Mouse (Mus musculus): ENCODE data around the gene Trmt10c. TPM values are rescaled to one million over a fixed set of nuclear protein-coding genes. Genes with fewer than 3 reads are reported as not detected.
"Not testable (repeated sequence)": the region's sequence is repeated elsewhere in the genome, so short reads cannot be mapped to it uniquely, and the experiment has no call there.

Trmt10c gene
- polyA plus RNA-seq, 1 experiment = 7.3 TPM

DNA sequence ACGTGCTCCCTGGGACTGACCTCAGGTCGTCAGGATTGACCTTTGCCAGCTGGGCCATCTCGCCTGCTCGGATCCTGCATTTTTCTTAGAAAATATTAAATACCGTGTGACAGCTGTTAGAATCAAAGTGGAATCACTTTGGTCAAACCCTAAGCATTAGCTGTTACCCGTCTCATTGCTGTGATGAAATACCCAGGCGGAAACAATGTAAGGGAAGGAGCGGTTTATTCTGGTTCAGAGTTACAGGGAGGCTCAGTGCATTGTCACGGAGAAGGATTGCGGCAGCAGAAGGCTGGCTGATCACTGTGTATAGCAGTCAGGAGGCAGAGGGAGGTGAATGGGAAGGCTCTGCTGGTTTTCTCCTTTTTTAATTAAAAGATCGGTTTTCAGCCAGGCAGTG, 25.4 kb upstream of the Trmt10c start:
- no peak for DNase-seq
- no peak overlapping the region for H3K4me3 ChIP-seq (replicated peaks; ENCODE audit: insufficient read depth, low read depth, low read length)
- TF ChIP-seq CTCF (IDR thresholded peaks at IDR 0.05; ENCODE audit: borderline replicate concordance, insufficient read depth, low read depth, low read length) (no peak), POLR2A (IDR thresholded peaks at IDR 0.05; ENCODE audit: borderline replicate concordance, insufficient read depth, low read length) (no peak)
- H3K4me1 ChIP-seq (ENCODE audit: control insufficient read depth, insufficient read depth, low read length) = no peaks in the 10 kb centered on the region
- WGBS = 57% methylated on average over 11 of the region's 11 CpGs
- H3K27me3 ChIP-seq (ENCODE audit: control insufficient read depth, insufficient read depth, low read length) = no peaks in the 10 kb centered on the region
- H3K27ac ChIP-seq (ENCODE audit: insufficient read depth, low read length) = no peak overlapping the region

DNA sequence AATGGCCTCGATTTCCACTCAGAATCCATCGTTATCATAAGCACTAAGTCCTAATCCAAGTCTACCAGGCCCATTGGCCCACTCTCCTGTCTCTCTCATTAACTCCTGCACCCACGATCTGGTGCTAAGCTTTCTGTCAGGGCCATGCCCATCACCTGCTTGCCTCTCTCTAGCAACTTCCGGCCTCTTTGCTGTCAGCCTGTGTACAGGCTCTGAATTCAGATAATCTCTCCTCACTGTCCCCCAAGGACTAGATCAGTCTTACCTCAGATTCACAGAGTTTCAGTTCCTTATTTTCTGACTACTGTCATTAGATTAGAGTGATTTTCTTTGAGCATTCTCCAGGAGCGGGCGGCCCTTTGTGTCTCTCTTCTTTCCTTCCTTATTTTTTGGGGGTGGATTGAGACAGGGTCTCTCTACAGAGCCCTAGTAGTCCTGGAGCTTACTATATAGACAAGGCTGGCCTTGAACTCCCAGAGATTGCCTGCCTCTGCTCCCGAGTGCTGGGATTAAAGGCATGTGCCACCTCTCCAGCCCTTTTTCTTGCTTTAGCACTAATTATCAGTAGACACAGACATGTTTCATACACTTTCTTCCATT, 24.5 kb upstream of the Trmt10c start:
- TF ChIP-seq CTCF (IDR thresholded peaks at IDR 0.05; ENCODE audit: borderline replicate concordance, insufficient read depth, low read depth, low read length) (no peak), POLR2A (IDR thresholded peaks at IDR 0.05; ENCODE audit: borderline replicate concordance, insufficient read depth, low read length) (no peak)
- 74% methylated on average over 7 of the region's 7 CpGs for WGBS
- H3K4me1 ChIP-seq (ENCODE audit: control insufficient read depth, insufficient read depth, low read length) = no peaks in the 10 kb centered on the region
- no peaks in the 10 kb centered on the region for H3K27me3 ChIP-seq (ENCODE audit: control insufficient read depth, insufficient read depth, low read length)
- H3K4me3 ChIP-seq (replicated peaks; ENCODE audit: insufficient read depth, low read depth, low read length) = no peak overlapping the region
- DNase-seq = no peak
- no peak overlapping the region for H3K27ac ChIP-seq (ENCODE audit: insufficient read depth, low read length)

GRCm38 (mm10) chr16:56058151-56058550, 20.5 kb upstream of the Trmt10c start:
- no peak for DNase-seq
- H3K4me3 ChIP-seq (replicated peaks; ENCODE audit: insufficient read depth, low read depth, low read length) = no peak overlapping the region
- WGBS = 61% methylated on average over 10 of the region's 10 CpGs
- TF ChIP-seq POLR2A (IDR thresholded peaks at IDR 0.05; ENCODE audit: borderline replicate concordance, insufficient read depth, low read length) (no peak), CTCF (IDR thresholded peaks at IDR 0.05; ENCODE audit: borderline replicate concordance, insufficient read depth, low read depth, low read length) (no peak)
- H3K4me1 ChIP-seq (ENCODE audit: control insufficient read depth, insufficient read depth, low read length) = no peaks in the 10 kb centered on the region
- no peaks in the 10 kb centered on the region for H3K27me3 ChIP-seq (ENCODE audit: control insufficient read depth, insufficient read depth, low read length)
- no peak overlapping the region for H3K27ac ChIP-seq (ENCODE audit: insufficient read depth, low read length)

DNA sequence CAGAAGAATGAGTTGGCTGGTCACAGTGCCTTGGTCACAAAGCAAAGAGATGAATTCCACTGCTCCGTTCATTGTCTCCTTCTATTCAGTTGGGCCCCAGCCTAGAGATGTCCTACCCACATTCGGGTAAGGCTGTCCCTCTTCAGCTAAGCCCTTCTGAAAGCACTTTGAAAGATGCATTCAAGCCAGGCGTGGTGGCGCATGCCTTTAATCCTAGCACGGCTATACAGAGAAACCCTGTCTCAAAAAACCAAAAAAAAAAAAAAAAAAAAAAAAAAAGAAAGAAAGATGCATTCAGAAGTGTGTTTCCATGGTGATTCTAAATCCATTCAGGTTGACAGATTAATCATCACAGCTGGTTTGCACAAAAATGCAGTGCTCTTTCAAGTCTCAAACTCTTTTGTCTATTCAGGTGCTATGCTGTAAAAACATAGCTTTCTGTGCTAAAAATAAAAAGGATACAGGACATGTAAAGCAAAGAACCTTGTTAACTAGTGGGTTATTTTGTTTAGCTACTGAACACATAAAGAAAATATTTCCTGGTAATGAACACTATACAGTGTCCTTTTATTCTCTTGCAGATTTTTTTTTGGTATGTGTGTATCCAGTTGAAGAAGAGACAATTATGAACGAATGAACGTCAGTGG, 19.4 kb upstream of the Trmt10c start:
- 20% methylated on average over 7 of the region's 7 CpGs for WGBS
- no peaks in the 10 kb centered on the region for H3K27me3 ChIP-seq (ENCODE audit: control insufficient read depth, insufficient read depth, low read length)
- DNase-seq = no peak
- no peaks in the 10 kb centered on the region for H3K4me1 ChIP-seq (ENCODE audit: control insufficient read depth, insufficient read depth, low read length)
- TF ChIP-seq CTCF (IDR thresholded peaks at IDR 0.05; ENCODE audit: borderline replicate concordance, insufficient read depth, low read depth, low read length) (no peak), POLR2A (IDR thresholded peaks at IDR 0.05; ENCODE audit: borderline replicate concordance, insufficient read depth, low read length) (no peak)
- no peak overlapping the region for H3K27ac ChIP-seq (ENCODE audit: insufficient read depth, low read length)
- H3K4me3 ChIP-seq (replicated peaks; ENCODE audit: insufficient read depth, low read depth, low read length) = no peak overlapping the region

GRCm38 (mm10) chr16:56055911-56056310, 18.3 kb upstream of the Trmt10c start:
- TF ChIP-seq POLR2A (IDR thresholded peaks at IDR 0.05; ENCODE audit: borderline replicate concordance, insufficient read depth, low read length) = no peak
- TF ChIP-seq CTCF (IDR thresholded peaks at IDR 0.05; ENCODE audit: borderline replicate concordance, insufficient read depth, low read depth, low read length) = no peak
- Histone ChIP-seq H3K4me3 (replicated peaks; ENCODE audit: insufficient read depth, low read depth, low read length) (no peak overlapping the region), H3K4me1 (ENCODE audit: control insufficient read depth, insufficient read depth, low read length) (no peaks in the 10 kb centered on the region), H3K27me3 (ENCODE audit: control insufficient read depth, insufficient read depth, low read length) (no peaks in the 10 kb centered on the region), H3K27ac (ENCODE audit: insufficient read depth, low read length) (no peak overlapping the region)
- WGBS = 81% methylated on average over 3 of the region's 3 CpGs
- no peak for DNase-seq

DNA sequence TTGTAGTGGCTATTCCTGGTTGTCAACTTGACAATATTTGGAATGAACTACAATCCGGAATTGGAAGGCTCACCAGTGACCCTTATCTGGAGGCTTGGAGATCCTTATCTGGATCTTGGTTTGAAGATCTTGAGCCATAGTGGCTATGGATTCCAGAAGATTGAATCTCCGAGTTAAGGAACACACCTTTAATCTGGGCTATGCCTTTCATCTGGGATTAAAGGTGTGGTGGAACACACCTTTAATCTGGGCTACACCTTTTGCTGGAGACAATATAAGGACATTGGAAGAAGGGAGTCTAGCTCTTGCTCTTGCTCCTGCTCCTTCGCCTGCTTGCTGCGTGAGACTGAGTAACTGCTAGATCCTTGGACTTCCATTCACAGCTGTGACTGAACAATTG, 10.4 kb upstream of the Trmt10c start, which contains the start of gene Senp7:
Senp7 (plus strand) TSS at position 301 of the 400 bp plus-strand sequence.
- not testable (repeated sequence) for H3K4me1 ChIP-seq (ENCODE audit: control insufficient read depth, insufficient read depth, low read length); H3K4me3 ChIP-seq (replicated peaks; ENCODE audit: insufficient read depth, low read depth, low read length); DNase-seq; H3K27ac ChIP-seq (ENCODE audit: insufficient read depth, low read length); H3K27me3 ChIP-seq (ENCODE audit: control insufficient read depth, insufficient read depth, low read length)
- WGBS = no CpG with 5 or more reads among the region's 4 CpGs

GRCm38 (mm10) chr16:56038090-56038489, 471 bp upstream of the Trmt10c start:
- Histone ChIP-seq H3K27me3 (ENCODE audit: control insufficient read depth, insufficient read depth, low read length) (no peaks in the 10 kb centered on the region), H3K27ac (ENCODE audit: insufficient read depth, low read length) (peak overlapping the region; percentile 94), H3K4me1 (ENCODE audit: control insufficient read depth, insufficient read depth, low read length) (peaks cover 3% of the 10 kb centered on the region), H3K4me3 (replicated peaks; ENCODE audit: insufficient read depth, low read depth, low read length) (peak overlapping the region; percentile 91)
- WGBS = 28% methylated on average over 8 of the region's 8 CpGs
- no peak for DNase-seq
- TF ChIP-seq POLR2A (IDR thresholded peaks at IDR 0.05; ENCODE audit: borderline replicate concordance, insufficient read depth, low read length) (no peak), CTCF (IDR thresholded peaks at IDR 0.05; ENCODE audit: borderline replicate concordance, insufficient read depth, low read depth, low read length) (no peak)

GRCm38 (mm10) chr16:56036501-56036900, 1.1 kb downstream of the Trmt10c start:
- DNase-seq = no peak
- H3K4me1 ChIP-seq (ENCODE audit: control insufficient read depth, insufficient read depth, low read length) = peaks cover 3% of the 10 kb centered on the region

More at GRCm38 (mm10) chr16:56036501-56036900, 1.1 kb downstream of the Trmt10c start:
- H3K27ac ChIP-seq (ENCODE audit: insufficient read depth, low read length) = no peak overlapping the region
- 49% methylated on average over 6 of the region's 6 CpGs for WGBS
- no peaks in the 10 kb centered on the region for H3K27me3 ChIP-seq (ENCODE audit: control insufficient read depth, insufficient read depth, low read length)
- no peak for TF ChIP-seq POLR2A (IDR thresholded peaks at IDR 0.05; ENCODE audit: borderline replicate concordance, insufficient read depth, low read length)
- TF ChIP-seq CTCF (IDR thresholded peaks at IDR 0.05; ENCODE audit: borderline replicate concordance, insufficient read depth, low read depth, low read length) = no peak
- peak overlapping the region; percentile 30 for H3K4me3 ChIP-seq (replicated peaks; ENCODE audit: insufficient read depth, low read depth, low read length)
